Mouse (Mus musculus): Measurements from ENCODE around the gene Med22. TPM values are rescaled to one million over a fixed set of nuclear protein-coding genes. Genes with fewer than 3 reads are reported as not detected.

The Med22 gene
- total and polyA plus RNA-seq, 3 experiments, result 10.8 to 75.9 (median 24.6) TPM

- no peaks in the 10 kb centered on the region; the same call in 1 of the 2 replicates for H3K27me3 ChIP-seq (ENCODE audit: insufficient read depth, low read length)
- H3K36me3 ChIP-seq (replicated peaks), result peaks cover 93% of the 10 kb centered on the region
- TF ChIP-seq POLR2AphosphoS5 (IDR thresholded peaks at IDR 0.05; ENCODE audit: insufficient replicate concordance, low read depth, low read length) (no peak), CTCF (IDR thresholded peaks at IDR 0.05; ENCODE audit: low read depth, low read length) (no peak), GATA2 (IDR thresholded peaks at IDR 0.05; ENCODE audit: borderline replicate concordance, low read depth, low read length) (no peak), GATA1 (IDR thresholded peaks at IDR 0.05; ENCODE audit: borderline replicate concordance, low read length) (no peak), TAL1 (conservative IDR thresholded peaks at IDR 0.05; ENCODE audit: low read depth, low read length) (no peak)
- H3K4me1 ChIP-seq (ENCODE audit: insufficient read depth, low read depth, low read length), result peaks cover 7% of the 10 kb centered on the region; the same call in 1 of the 2 replicates
- no peaks in the 10 kb centered on the region for H3K9me3 ChIP-seq (replicated peaks)
- no peak for ATAC-seq (ENCODE audit: extremely low read depth, insufficient number of reproducible peaks, low FRiP score, poor library complexity, severe bottlenecking)
- DNase-seq (ENCODE audit: low spot score), result no peak
- no peak overlapping the region for H3K4me3 ChIP-seq (ENCODE audit: low read depth, low read length)
These were observed 40.9 kb upstream of the Med22 start for GRCm38 (mm10) chr2:26951346-26951905.

GRCm38 (mm10) chr2:26950411-26950810 is 39.9 kb upstream of the Med22 start:
- no peak for TF ChIP-seq TAL1 (conservative IDR thresholded peaks at IDR 0.05; ENCODE audit: low read depth, low read length)
- TF ChIP-seq CTCF (IDR thresholded peaks at IDR 0.05; ENCODE audit: low read depth, low read length), result no peak
- TF ChIP-seq POLR2AphosphoS5 (IDR thresholded peaks at IDR 0.05; ENCODE audit: insufficient replicate concordance, low read depth, low read length), result no peak
- no peak for TF ChIP-seq GATA2 (IDR thresholded peaks at IDR 0.05; ENCODE audit: borderline replicate concordance, low read depth, low read length)
- no peak for TF ChIP-seq GATA1 (IDR thresholded peaks at IDR 0.05; ENCODE audit: borderline replicate concordance, low read length)
- DNase-seq (ENCODE audit: low spot score), result no peak
- no peak overlapping the region for H3K4me3 ChIP-seq (ENCODE audit: low read depth, low read length)
- H3K36me3 ChIP-seq (replicated peaks), result peaks cover 84% of the 10 kb centered on the region
- no peaks in the 10 kb centered on the region for H3K9me3 ChIP-seq (replicated peaks)
- peaks cover 3% of the 10 kb centered on the region for H3K27me3 ChIP-seq (ENCODE audit: insufficient read depth, low read length)
- no peak for ATAC-seq (ENCODE audit: extremely low read depth, insufficient number of reproducible peaks, low FRiP score, poor library complexity, severe bottlenecking)
- peaks cover 7% of the 10 kb centered on the region; the same call in 1 of the 2 replicates for H3K4me1 ChIP-seq (ENCODE audit: insufficient read depth, low read depth, low read length)

- ATAC-seq (ENCODE audit: extremely low read depth, insufficient number of reproducible peaks, low FRiP score, poor library complexity, severe bottlenecking), result no peak
- H3K4me3 ChIP-seq (ENCODE audit: low read depth, low read length), result no peak overlapping the region
- H3K36me3 ChIP-seq (replicated peaks), result peaks cover 17% of the 10 kb centered on the region
- H3K9me3 ChIP-seq (replicated peaks), result no peaks in the 10 kb centered on the region
- peaks cover 59% of the 10 kb centered on the region for H3K27me3 ChIP-seq (ENCODE audit: insufficient read depth, low read length)
- no peak for DNase-seq (ENCODE audit: low spot score)
- peaks cover 6% of the 10 kb centered on the region for H3K4me1 ChIP-seq (ENCODE audit: insufficient read depth, low read depth, low read length)
- no peak for TF ChIP-seq CTCF (IDR thresholded peaks at IDR 0.05; ENCODE audit: low read depth, low read length)
- TF ChIP-seq TAL1 (conservative IDR thresholded peaks at IDR 0.05; ENCODE audit: low read depth, low read length), result no peak
- no peak for TF ChIP-seq POLR2AphosphoS5 (IDR thresholded peaks at IDR 0.05; ENCODE audit: insufficient replicate concordance, low read depth, low read length)
- no peak for TF ChIP-seq GATA2 (IDR thresholded peaks at IDR 0.05; ENCODE audit: borderline replicate concordance, low read depth, low read length)
- TF ChIP-seq GATA1 (IDR thresholded peaks at IDR 0.05; ENCODE audit: borderline replicate concordance, low read length), result no peak
These were observed 32.8 kb upstream of the Med22 start for GRCm38 (mm10) chr2:26943253-26943652.

GRCm38 (mm10) chr2:26941539-26941938 is 31.1 kb upstream of the Med22 start:
- H3K27me3 ChIP-seq (ENCODE audit: insufficient read depth, low read length), result peaks cover 59% of the 10 kb centered on the region
- DNase-seq (ENCODE audit: low spot score) (no peak), ATAC-seq (ENCODE audit: extremely low read depth, insufficient number of reproducible peaks, low FRiP score, poor library complexity, severe bottlenecking) (no peak)
- peaks cover 2% of the 10 kb centered on the region for H3K36me3 ChIP-seq (replicated peaks)
- H3K4me3 ChIP-seq (ENCODE audit: low read depth, low read length), result no peak overlapping the region
- peaks cover 6% of the 10 kb centered on the region for H3K4me1 ChIP-seq (ENCODE audit: insufficient read depth, low read depth, low read length)
- no peak for TF ChIP-seq POLR2AphosphoS5 (IDR thresholded peaks at IDR 0.05; ENCODE audit: insufficient replicate concordance, low read depth, low read length)
- TF ChIP-seq GATA1 (IDR thresholded peaks at IDR 0.05; ENCODE audit: borderline replicate concordance, low read length), result no peak
- no peak for TF ChIP-seq TAL1 (conservative IDR thresholded peaks at IDR 0.05; ENCODE audit: low read depth, low read length)
- H3K9me3 ChIP-seq (replicated peaks), result no peaks in the 10 kb centered on the region

GRCm38 (mm10) chr2:26936425-26936824 is 25.9 kb upstream of the Med22 start:
- no peak for DNase-seq (ENCODE audit: low spot score)
- H3K4me3 ChIP-seq (ENCODE audit: low read depth, low read length), result no peak overlapping the region
- ATAC-seq (ENCODE audit: extremely low read depth, insufficient number of reproducible peaks, low FRiP score, poor library complexity, severe bottlenecking), result no peak
- H3K27me3 ChIP-seq (ENCODE audit: insufficient read depth, low read length), result peaks cover 25% of the 10 kb centered on the region
- H3K9me3 ChIP-seq (replicated peaks), result no peaks in the 10 kb centered on the region
- peaks cover 5% of the 10 kb centered on the region for H3K36me3 ChIP-seq (replicated peaks)
- H3K4me1 ChIP-seq (ENCODE audit: insufficient read depth, low read depth, low read length), result peaks cover 43% of the 10 kb centered on the region
- no peak for TF ChIP-seq GATA1 (IDR thresholded peaks at IDR 0.05; ENCODE audit: borderline replicate concordance, low read length)

GRCm38 (mm10) chr2:26935286-26935685 is 24.8 kb upstream of the Med22 start:
- Histone ChIP-seq H3K9me3 (replicated peaks) (no peaks in the 10 kb centered on the region), H3K27me3 (ENCODE audit: insufficient read depth, low read length) (peaks cover 14% of the 10 kb centered on the region), H3K36me3 (replicated peaks) (peaks cover 17% of the 10 kb centered on the region), H3K4me3 (ENCODE audit: low read depth, low read length) (no peak overlapping the region), H3K4me1 (ENCODE audit: insufficient read depth, low read depth, low read length) (peaks cover 52% of the 10 kb centered on the region)
- TF ChIP-seq GATA1 (IDR thresholded peaks at IDR 0.05; ENCODE audit: borderline replicate concordance, low read length) (no peak), GATA2 (IDR thresholded peaks at IDR 0.05; ENCODE audit: borderline replicate concordance, low read depth, low read length) (no peak), CTCF (IDR thresholded peaks at IDR 0.05; ENCODE audit: low read depth, low read length) (no peak), POLR2AphosphoS5 (IDR thresholded peaks at IDR 0.05; ENCODE audit: insufficient replicate concordance, low read depth, low read length) (no peak), TAL1 (conservative IDR thresholded peaks at IDR 0.05; ENCODE audit: low read depth, low read length) (no peak)
- DNase-seq (ENCODE audit: low spot score) (no peak), ATAC-seq (ENCODE audit: extremely low read depth, insufficient number of reproducible peaks, low FRiP score, poor library complexity, severe bottlenecking) (no peak)
